Mouse (Mus musculus): Measurements from ENCODE around the gene Naxd.
"Not testable (repeated sequence)": the region's sequence is repeated elsewhere in the genome, so short reads cannot be mapped to it uniquely, and the experiment has no call there.

Naxd gene

GRCm38 (mm10) chr8:11497017-11497990 lies at the start of gene Naxd:
Gene Naxd (plus strand): TSS chr8:11497506.
- peak; percentile 85 for DNase-seq (ENCODE audit: low read depth, low spot score)

GRCm38 (mm10) chr8:11447910-11448570 lies 49.3 kb upstream of the Naxd start:
- no peak for DNase-seq (ENCODE audit: low read depth, low spot score)

GRCm38 (mm10) chr8:11450184-11451113 lies 46.9 kb upstream of the Naxd start:
- peak; percentile 17 for DNase-seq (ENCODE audit: low read depth, low spot score)

- DNase-seq (ENCODE audit: low read depth, low spot score): no peak
These were observed 45.2 kb upstream of the Naxd start for GRCm38 (mm10) chr8:11452152-11452551.

GRCm38 (mm10) chr8:11452559-11452958 lies 44.7 kb upstream of the Naxd start:
- no peak for DNase-seq (ENCODE audit: low read depth, low spot score)

GRCm38 (mm10) chr8:11452974-11453373 lies 44.3 kb upstream of the Naxd start:
- peak; percentile 56 for DNase-seq (ENCODE audit: low read depth, low spot score)

GRCm38 (mm10) chr8:11454228-11454627 lies 43.1 kb upstream of the Naxd start:
- DNase-seq (ENCODE audit: low read depth, low spot score): no peak

- DNase-seq (ENCODE audit: low read depth, low spot score): no peak
These were observed 40.0 kb upstream of the Naxd start for GRCm38 (mm10) chr8:11457278-11457677.

GRCm38 (mm10) chr8:11457981-11458836 lies 39.1 kb upstream of the Naxd start:
- no peak for DNase-seq (ENCODE audit: low read depth, low spot score)

- no peak for DNase-seq (ENCODE audit: low read depth, low spot score)
These were observed 38.3 kb upstream of the Naxd start for GRCm38 (mm10) chr8:11459016-11459415.

GRCm38 (mm10) chr8:11460934-11461333 lies 36.4 kb upstream of the Naxd start:
- peak; percentile 24 for DNase-seq (ENCODE audit: low read depth, low spot score)

- DNase-seq (ENCODE audit: low read depth, low spot score): no peak
These were observed 35.5 kb upstream of the Naxd start for GRCm38 (mm10) chr8:11461847-11462246.

- DNase-seq (ENCODE audit: low read depth, low spot score): no peak
These were observed 34.7 kb upstream of the Naxd start for GRCm38 (mm10) chr8:11462641-11463040.

- DNase-seq (ENCODE audit: low read depth, low spot score): no peak
These were observed 33.8 kb upstream of the Naxd start for GRCm38 (mm10) chr8:11463541-11463888.

GRCm38 (mm10) chr8:11463889-11464706 lies 33.2 kb upstream of the Naxd start:
- no peak for DNase-seq (ENCODE audit: low read depth, low spot score)

GRCm38 (mm10) chr8:11464707-11464964 lies 32.7 kb upstream of the Naxd start:
- DNase-seq (ENCODE audit: low read depth, low spot score): no peak

- no peak for DNase-seq (ENCODE audit: low read depth, low spot score)
These were observed 31.7 kb upstream of the Naxd start for GRCm38 (mm10) chr8:11465619-11466018.

GRCm38 (mm10) chr8:11466528-11466927 lies 30.8 kb upstream of the Naxd start:
- DNase-seq (ENCODE audit: low read depth, low spot score): not testable (repeated sequence)

- no peak for DNase-seq (ENCODE audit: low read depth, low spot score)
These were observed 28.2 kb upstream of the Naxd start for GRCm38 (mm10) chr8:11469095-11469494.

GRCm38 (mm10) chr8:11470694-11471093 lies 26.6 kb upstream of the Naxd start:
- no peak for DNase-seq (ENCODE audit: low read depth, low spot score)

Data from telencephalon, adult 2 months (tissue).